Mouse (Mus musculus): Measurements from ENCODE around the gene Rgmb.

DNA sequence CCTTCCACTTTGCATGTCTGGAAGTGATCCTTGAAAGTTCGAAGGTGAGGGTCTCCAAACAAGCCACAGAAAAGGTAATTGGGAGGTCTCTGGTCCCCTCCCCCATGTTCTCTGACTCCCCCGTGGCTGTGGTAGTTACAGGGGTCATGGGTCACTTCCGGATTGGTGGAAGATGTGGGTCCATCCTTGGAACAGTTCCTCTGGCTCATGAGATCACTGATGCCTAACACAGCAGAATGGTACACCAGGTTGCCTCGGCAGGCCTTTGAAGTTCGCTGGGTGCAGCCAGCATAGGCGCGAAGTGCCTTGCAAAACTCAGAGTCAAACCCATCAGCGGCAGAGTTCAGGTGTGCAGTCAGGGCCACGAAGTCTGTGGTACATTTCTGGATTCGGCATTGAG is 10.1 kb downstream of the Rgmb start:
- TF ChIP-seq EP300 (IDR thresholded peaks at IDR 0.05; ENCODE audit: insufficient read depth, low read depth, low read length), result no peak
- no peak for TF ChIP-seq POLR2A (IDR thresholded peaks at IDR 0.05; ENCODE audit: insufficient read depth, low read length)
- TF ChIP-seq CTCF (IDR thresholded peaks at IDR 0.05; ENCODE audit: low read depth, low read length), result no peak

All from ES-Bruce4 (cell line).